Mouse (Mus musculus): Measurements from ENCODE around the gene Nphp1.

DNA sequence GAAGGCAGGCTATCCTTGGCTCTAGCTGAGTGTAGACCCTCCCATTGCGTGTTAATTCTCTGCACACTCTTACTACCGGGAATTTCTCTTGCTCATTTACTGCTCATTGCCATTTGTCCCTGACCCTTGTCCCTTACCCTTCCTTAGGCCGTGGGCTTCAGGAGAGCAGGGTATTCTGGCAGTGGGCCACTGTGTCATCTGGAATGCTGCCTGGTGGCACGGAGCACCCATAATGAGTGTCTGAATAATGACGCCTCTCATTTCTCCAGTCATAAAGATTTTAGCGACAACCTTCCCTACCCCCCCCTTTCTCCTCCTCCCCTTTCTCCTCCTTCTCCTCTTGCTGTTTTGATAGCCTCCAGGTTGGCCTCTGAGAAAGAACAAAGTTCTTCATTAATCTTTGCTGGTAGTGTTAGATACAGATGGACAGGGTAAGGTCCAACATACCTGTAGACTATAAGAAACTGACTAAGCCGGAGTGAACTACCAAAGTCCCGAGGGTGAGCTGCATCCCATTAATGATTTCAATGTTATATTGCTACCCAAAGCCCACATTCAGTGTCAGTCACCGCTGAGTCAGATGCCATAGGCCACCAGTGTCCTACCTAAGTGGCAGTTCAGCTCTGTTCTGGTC, 53.1 kb downstream of the Nphp1 start:
- TF ChIP-seq CTCF (IDR thresholded peaks at IDR 0.05 in 2 of 3, conservative IDR thresholded peaks at IDR 0.05 in 1 of 3; ENCODE audit: control insufficient read depth in 1 of 3, insufficient read depth in 1 of 3, low read depth in 2 of 3, low read length in 3 of 3, poor library complexity in 1 of 3, severe bottlenecking in 1 of 3) (no peak), SMC3 (IDR thresholded peaks at IDR 0.05; ENCODE audit: low read depth, low read length) (no peak)

Data from MEL (cell line).